Mouse (Mus musculus) layer of hippocampus, adult 2 months (tissue): Measurements from ENCODE around the gene Orm2. TPM values are rescaled to one million over a fixed set of nuclear protein-coding genes. Genes with fewer than 3 reads are reported as not detected.

Experiments used
- DNase-seq, 2 experiments: peaks; one replicate each; pipeline ENCODE4 v3.0.0; 2022; ENCODE audit warnings: low spot score in 2 of 2
- H3K27ac ChIP-seq: fragments of 200-600 bp; 2 replicates; pipeline ENCODE4 v1.8.1; 2022
- H3K4me3 ChIP-seq: fragments of 200-600 bp; 2 replicates; pipeline ENCODE4 v1.8.1; 2022; ENCODE audit warnings: mild to moderate bottlenecking
- CTCF ChIP-seq: fragments of 200-600 bp; conservative IDR thresholded peaks from 2 replicates; pipeline ENCODE4 v1.8.1; 2022; ENCODE audit warnings: antibody characterized with exemption, mild to moderate bottlenecking, moderate library complexity
- total RNA-seq, 2 experiments: library from RNA; stranded (reverse); gene quantifications; 2 replicates each; pipeline ENCODE4 v1.2.3; 2021

The Orm2 gene
- total RNA-seq, 2 experiments from 2014 or later = not detected

GRCm38 (mm10) chr4:63355877-63356665 lies 6.2 kb upstream of the Orm2 start, which contains the start of gene Orm3:
Gene Orm3, plus strand, starts transcription at chr4:63356162.
- no peak for TF ChIP-seq CTCF
- Histone ChIP-seq H3K27ac (no peak within 1 kb of the TSS), H3K4me3 (no peak within 1 kb of the TSS)
- no peak for DNase-seq

DNA sequence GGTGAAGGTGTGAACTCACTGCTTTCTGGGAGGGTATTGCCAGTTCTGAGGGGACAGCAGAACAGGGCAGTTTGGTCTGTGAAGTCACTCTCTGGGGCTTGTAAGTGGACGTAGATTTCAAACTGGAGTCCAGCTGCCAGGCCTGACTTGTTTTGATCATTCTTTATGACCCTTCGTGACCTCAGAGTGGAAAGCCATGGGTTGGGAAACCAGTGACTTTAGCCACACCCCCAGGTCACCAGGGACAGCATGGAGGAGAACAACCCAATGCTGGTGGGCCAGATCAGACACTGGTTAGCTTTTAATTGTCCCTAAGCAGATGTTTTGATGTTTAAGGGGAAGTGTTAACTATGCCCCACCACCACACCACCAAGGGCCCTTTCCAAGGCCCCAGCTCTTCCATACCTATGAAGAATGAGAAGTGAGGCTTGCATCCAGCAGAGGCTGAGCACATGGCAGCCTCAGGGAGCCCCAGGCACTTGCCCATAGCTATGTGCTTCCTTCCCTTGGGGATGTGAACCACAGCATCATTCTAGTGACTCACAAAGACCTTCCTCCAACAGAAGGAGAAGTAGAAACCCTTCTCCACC lies 5.2 kb upstream of the Orm2 start:
- TF ChIP-seq CTCF = no peak
- no peak for DNase-seq
- Histone ChIP-seq H3K4me3 (no peak overlapping the region), H3K27ac (no peak overlapping the region)

- no peak for TF ChIP-seq CTCF
Measured at GRCm38 (mm10) chr4:63359861-63360260, 2.4 kb upstream of the Orm2 start.

GRCm38 (mm10) chr4:63368577-63368976 lies 6.3 kb downstream of the Orm2 start:
- peak; percentile 100 for TF ChIP-seq CTCF
- Histone ChIP-seq H3K27ac (no peak overlapping the region), H3K4me3 (no peak overlapping the region)
- peak; percentile 68 to 94 for DNase-seq

More at GRCm38 (mm10) chr4:63359861-63360260, 2.4 kb upstream of the Orm2 start:
- Histone ChIP-seq H3K4me3 (no peak overlapping the region), H3K27ac (no peak overlapping the region)
- DNase-seq = no peak

GRCm38 (mm10) chr4:63370897-63371296 lies 8.6 kb downstream of the Orm2 start:
- DNase-seq = no peak
- Histone ChIP-seq H3K27ac (no peak overlapping the region), H3K4me3 (no peak overlapping the region)
- no peak for TF ChIP-seq CTCF

- peak; percentile 74 for TF ChIP-seq CTCF
- Histone ChIP-seq H3K4me3 (no peak overlapping the region), H3K27ac (no peak overlapping the region)
- DNase-seq = peak in 1 of 2 experiments; percentile 32
Measured at GRCm38 (mm10) chr4:63371890-63372289, 9.6 kb downstream of the Orm2 start.

DNA sequence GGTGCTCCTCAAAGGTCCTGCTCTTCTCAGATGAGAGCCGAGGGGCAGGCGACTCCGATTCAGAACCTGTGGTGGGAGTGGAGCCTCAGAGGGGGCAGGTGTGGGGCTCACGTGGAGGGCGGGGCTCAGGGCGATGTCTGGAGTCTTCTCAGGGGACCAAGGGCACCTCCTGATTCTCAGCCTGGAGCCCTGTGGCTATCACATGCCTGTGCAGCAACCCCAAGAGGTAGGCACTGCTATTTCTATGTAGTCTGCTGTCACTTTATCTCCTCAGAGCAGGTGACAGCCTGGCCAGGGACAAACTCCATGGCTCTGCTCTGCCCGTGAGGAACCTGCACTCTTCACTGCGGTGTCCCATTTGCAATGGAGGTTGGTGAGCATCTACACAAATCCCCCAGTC lies 11.2 kb downstream of the Orm2 start:
- no peak for DNase-seq
- H3K27ac ChIP-seq = no peak overlapping the region
- no peak overlapping the region for H3K4me3 ChIP-seq
- no peak for TF ChIP-seq CTCF

DNA sequence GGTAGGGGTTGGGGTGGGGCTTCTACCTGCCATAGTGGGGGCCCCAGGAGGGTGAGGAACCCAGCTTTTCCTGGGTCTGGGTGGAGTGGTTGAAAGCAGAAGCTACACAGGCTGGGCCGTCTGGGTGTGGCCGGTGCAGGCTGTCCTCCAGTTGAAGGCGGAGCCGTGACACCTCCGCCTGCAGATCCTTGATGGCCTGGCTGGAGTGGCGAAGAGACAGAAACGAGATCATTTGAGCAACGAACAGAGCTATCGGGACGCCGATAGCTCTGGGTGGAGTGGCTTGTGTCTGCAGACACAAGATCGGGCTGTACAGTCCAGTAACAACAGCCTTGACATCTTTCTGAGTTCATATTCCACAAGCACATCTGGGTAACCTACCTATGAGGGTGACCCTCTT lies 12.1 kb downstream of the Orm2 start:
- no peak for TF ChIP-seq CTCF
- H3K27ac ChIP-seq = no peak overlapping the region
- DNase-seq = no peak
- H3K4me3 ChIP-seq = no peak overlapping the region

DNA sequence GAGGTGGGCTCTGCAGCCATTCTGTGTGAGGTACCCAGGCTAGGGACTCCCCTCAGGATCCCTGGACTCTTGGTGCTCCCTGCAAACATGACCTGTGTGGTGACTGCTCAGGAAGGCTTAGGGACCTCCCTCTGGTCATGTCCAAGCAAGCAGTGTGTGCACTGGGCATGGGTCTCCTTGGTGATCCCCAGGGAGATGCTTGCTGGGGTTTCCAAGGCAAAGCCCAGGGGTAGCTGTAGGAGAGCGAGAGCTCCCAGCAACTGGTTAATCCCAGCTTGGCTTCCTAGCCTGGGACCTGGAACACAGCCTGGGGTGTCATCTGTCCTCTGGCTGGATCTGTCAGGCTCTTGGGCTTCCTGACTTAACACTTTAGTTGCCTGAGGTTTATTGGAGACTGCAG lies 13.1 kb downstream of the Orm2 start:
- DNase-seq = peak in 1 of 2 experiments; percentile 25
- H3K27ac ChIP-seq = no peak overlapping the region
- H3K4me3 ChIP-seq = no peak overlapping the region
- TF ChIP-seq CTCF = no peak

GRCm38 (mm10) chr4:63377483-63377882 lies 15.2 kb downstream of the Orm2 start:
- peak; percentile 52 for TF ChIP-seq CTCF
- Histone ChIP-seq H3K27ac (no peak overlapping the region), H3K4me3 (no peak overlapping the region)
- no peak for DNase-seq

DNA sequence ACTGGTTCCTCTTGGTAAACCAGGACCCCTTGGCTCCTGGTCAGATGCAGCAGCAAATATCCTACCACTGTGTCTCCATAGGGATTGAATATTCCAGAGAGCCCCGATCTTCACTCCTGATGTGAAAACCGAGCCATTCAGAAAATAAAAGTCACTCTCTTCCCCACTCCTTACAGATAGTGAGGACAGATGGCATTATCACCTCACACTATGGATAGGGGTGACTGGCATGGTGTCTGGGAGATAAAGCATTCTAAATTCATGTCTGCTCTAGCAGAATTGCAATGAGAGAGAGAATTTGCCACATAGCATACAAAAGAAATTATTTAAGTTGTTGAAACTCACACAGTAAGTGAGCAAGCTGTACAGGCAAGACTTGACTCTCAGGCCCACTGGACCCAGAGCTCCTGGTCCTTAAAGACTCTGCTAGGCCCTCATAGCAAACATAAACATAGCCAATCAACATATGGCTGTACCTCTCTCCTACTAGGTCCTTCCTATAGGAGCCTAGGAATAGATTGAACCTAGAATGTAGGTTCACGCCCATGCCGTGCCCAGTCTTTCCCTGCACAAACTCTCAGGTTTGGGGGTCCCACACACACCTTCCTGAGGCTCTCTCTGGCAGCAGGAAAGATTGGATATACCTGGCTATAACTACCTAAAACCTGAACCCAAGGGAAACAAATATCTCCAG lies 20.6 kb downstream of the Orm2 start:
- TF ChIP-seq CTCF = no peak
- H3K4me3 ChIP-seq = no peak overlapping the region
- no peak overlapping the region for H3K27ac ChIP-seq
- no peak for DNase-seq

DNA sequence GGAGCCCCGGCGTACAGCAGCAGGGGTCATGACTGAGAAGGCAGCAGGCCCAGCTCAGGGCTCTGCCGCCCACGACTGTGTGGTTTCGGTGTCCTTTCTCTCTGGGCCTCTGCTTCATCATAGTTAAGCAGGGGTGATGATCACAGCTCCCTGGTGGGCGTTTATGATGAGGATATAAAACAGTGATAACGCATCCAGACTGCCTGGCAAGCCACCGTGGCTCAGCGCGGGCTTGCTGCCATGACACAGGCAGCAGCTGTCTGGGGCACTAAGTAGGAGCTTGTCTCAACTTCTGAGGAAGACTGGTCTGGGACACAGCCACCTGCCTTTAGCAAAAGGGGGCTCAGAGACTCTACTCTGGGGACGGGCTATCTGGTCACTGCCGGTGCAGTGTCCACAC lies 21.2 kb downstream of the Orm2 start:
- Histone ChIP-seq H3K4me3 (no peak overlapping the region), H3K27ac (no peak overlapping the region)
- no peak for DNase-seq
- no peak for TF ChIP-seq CTCF

- H3K27ac ChIP-seq = no peak overlapping the region
- H3K4me3 ChIP-seq = no peak overlapping the region
- DNase-seq = no peak
- TF ChIP-seq CTCF = no peak
Measured at GRCm38 (mm10) chr4:63384262-63384661, 22.0 kb downstream of the Orm2 start.
